Mouse (Mus musculus) ovary, postnatal 36 days (tissue): Measurements from ENCODE around the gene Foxd4.
"Not testable (repeated sequence)": the region's sequence is repeated elsewhere in the genome, so short reads cannot be mapped to it uniquely, and the experiment has no call there.

ENCODE experiments used
- DNase-seq: peaks from one replicate; pipeline ENCODE4 v3.0.0; 2022; ENCODE audit warnings: low spot score, mixed read lengths

Foxd4 gene

DNA sequence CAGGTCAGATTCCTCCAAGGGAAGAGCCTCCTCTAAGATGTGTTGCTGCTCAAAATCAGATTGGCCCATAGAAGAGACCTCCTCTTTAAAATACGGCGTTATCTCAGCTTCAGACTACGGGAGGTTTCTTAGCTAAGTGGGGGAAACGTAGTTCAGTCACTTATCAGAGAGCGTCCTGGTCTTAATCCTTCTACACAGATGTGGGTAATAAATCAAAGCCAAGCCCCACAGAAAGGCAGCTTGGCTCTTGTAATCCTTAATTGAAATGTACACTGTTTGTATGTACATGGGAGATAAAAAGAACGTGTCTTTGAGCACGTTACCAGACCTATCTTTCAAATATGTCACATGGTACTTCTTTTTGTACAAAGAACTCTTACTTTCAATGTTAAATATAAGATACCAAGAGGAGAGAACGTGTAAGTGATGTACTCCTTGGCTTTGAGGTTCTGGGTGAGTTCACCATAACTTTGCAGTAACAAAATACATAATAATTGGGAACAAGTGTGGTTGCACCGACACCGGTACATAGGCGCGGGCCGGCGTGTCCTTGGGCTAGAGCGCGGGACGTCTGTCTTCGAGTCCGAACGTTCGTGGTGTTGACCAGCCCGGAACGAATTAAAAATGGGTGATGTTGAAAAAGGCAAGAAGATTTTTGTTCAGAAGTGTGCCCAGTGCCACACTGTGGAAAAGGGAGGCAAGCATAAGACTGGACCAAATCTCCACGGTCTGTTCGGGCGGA lies 25.7 kb downstream of the Foxd4 start, which contains the start of gene Gm10053:
TSS of gene Gm10053 (plus strand) at position 558 of the 742 bp plus-strand sequence.
- not testable (repeated sequence) for DNase-seq

DNA sequence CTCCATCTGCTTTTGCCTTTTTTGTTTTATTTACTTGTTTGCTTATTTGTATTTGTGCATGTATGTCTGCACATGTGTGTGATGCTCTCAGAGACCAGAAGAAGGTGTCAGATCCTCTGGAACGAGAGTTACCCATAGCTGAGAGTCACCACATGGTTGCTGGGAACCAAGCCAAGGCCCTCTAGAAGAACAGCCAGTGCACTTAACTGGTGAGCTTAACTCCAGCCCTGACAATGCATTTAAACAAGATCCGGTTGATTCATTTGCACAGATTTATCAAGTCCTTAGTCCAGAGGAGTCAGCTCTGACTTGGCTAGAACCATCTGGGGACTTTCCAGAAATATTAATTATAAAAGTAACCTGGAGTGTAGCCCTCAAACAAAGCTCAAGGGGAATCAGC lies 27.1 kb downstream of the Foxd4 start:
- no peak for DNase-seq

- peak; percentile 59 for DNase-seq
These were observed 29.9 kb downstream of the Foxd4 start for GRCm38 (mm10) chr19:24871037-24871635.

DNA sequence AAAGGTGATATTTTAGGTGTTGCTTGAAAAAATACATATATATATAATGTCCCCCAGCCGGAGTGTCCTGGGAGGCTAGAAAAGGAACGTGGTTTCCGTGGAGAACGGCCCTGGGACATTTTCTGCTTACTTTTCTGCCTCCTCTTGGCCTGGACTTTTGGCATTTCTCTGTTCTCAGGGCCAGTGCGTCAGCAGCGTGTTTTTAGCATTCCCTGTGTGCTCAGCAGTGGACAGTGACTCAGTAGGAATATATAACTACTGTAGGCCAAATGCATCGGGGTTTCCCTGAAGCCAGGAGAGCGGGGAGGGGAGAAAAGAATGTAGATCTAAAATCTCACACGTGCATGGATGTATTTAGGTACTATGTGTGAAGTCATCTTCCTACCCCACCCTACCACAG lies 35.6 kb downstream of the Foxd4 start:
- no peak for DNase-seq

GRCm38 (mm10) chr19:24861612-24862451 lies 39.2 kb downstream of the Foxd4 start, which contains the start of gene Pgm5:
Gene Pgm5, minus strand, starts transcription at chr19:24861855.
- peak; percentile 50 for DNase-seq

GRCm38 (mm10) chr19:24861276-24861611 lies 39.8 kb downstream of the Foxd4 start:
- no peak for DNase-seq

- no peak for DNase-seq
These were observed 49.3 kb downstream of the Foxd4 start for GRCm38 (mm10) chr19:24851456-24852315.
